Mouse (Mus musculus) layer of hippocampus, postnatal 25 days (tissue): ENCODE measurements around the gene Rbfox2. TPM values are rescaled to one million over a fixed set of nuclear protein-coding genes. Genes with fewer than 3 reads are reported as not detected.

Experiments used
- DNase-seq, 2 experiments: peaks; one replicate each; pipeline ENCODE4 v3.0.0; 2022; ENCODE audit warnings: mixed read lengths in 2 of 2, low spot score in 1 of 2; ENCODE audit errors: extremely low spot score in 1 of 2
- total RNA-seq, 2 experiments: library from RNA; stranded (reverse); gene quantifications; 2 replicates each; pipeline ENCODE4 v1.2.3; 2021

Gene Rbfox2
- total RNA-seq, 2 experiments from 2014 or later: 220 to 233 TPM

GRCm38 (mm10) chr15:77204951-77205350 is 101.9 kb downstream of the Rbfox2 start:
- no peak for DNase-seq

- DNase-seq: no peak
Observed at GRCm38 (mm10) chr15:77203255-77203981, 103.4 kb downstream of the Rbfox2 start.

GRCm38 (mm10) chr15:77202881-77203254 is 103.9 kb downstream of the Rbfox2 start:
- DNase-seq: no peak

GRCm38 (mm10) chr15:77202223-77202622 is 104.6 kb downstream of the Rbfox2 start:
- DNase-seq: no peak

- DNase-seq: no peak
Observed at GRCm38 (mm10) chr15:77196827-77197226, 110.0 kb downstream of the Rbfox2 start.

GRCm38 (mm10) chr15:77196001-77196400 is 110.8 kb downstream of the Rbfox2 start:
- no peak for DNase-seq

- DNase-seq: no peak
Observed at GRCm38 (mm10) chr15:77192154-77192935, 114.5 kb downstream of the Rbfox2 start.

GRCm38 (mm10) chr15:77186096-77186495 is 120.7 kb downstream of the Rbfox2 start:
- DNase-seq: no peak

- no peak for DNase-seq
Observed at GRCm38 (mm10) chr15:77185614-77186013, 121.2 kb downstream of the Rbfox2 start.

GRCm38 (mm10) chr15:77182800-77183199 is 124.0 kb downstream of the Rbfox2 start:
- no peak for DNase-seq

- DNase-seq: no peak
Observed at GRCm38 (mm10) chr15:77174018-77174417, 132.8 kb downstream of the Rbfox2 start.

- DNase-seq: no peak
Observed at GRCm38 (mm10) chr15:77172414-77172813, 134.4 kb downstream of the Rbfox2 start.

GRCm38 (mm10) chr15:77168781-77169180 is 138.0 kb downstream of the Rbfox2 start:
- no peak for DNase-seq

GRCm38 (mm10) chr15:77166225-77166732 is 140.5 kb downstream of the Rbfox2 start:
- no peak for DNase-seq

- DNase-seq: no peak
Observed at GRCm38 (mm10) chr15:77163336-77163735, 143.5 kb downstream of the Rbfox2 start.

GRCm38 (mm10) chr15:77162931-77163330 is 143.9 kb downstream of the Rbfox2 start:
- DNase-seq: no peak

GRCm38 (mm10) chr15:77161382-77161781 is 145.4 kb downstream of the Rbfox2 start:
- no peak for DNase-seq

GRCm38 (mm10) chr15:77160848-77161247 is 146.0 kb downstream of the Rbfox2 start:
- DNase-seq: no peak

- peak in 1 of 2 experiments; percentile 40 for DNase-seq
Observed at GRCm38 (mm10) chr15:77156525-77156924, 150.3 kb downstream of the Rbfox2 start.

- DNase-seq: no peak
Observed at GRCm38 (mm10) chr15:77154248-77154785, 152.5 kb downstream of the Rbfox2 start.

- peak; percentile 32 to 38 for DNase-seq
Observed at GRCm38 (mm10) chr15:77153625-77154024, 153.2 kb downstream of the Rbfox2 start.
